Mouse (Mus musculus) hindlimb bud, embryonic 11.5 days (tissue): ENCODE results near the gene 1700034I23Rik.
A peak's percentile ranks its signal among the peaks of the same experiment; 100 is the strongest.
"Not testable (repeated sequence)": the region's sequence is repeated elsewhere in the genome, so short reads cannot be mapped to it uniquely, and the experiment has no call there.

Experiments used
- DNase-seq: peaks from one replicate; pipeline ENCODE4 v3.0.0-alpha.2; 2012; ENCODE audit warnings: low read depth, low spot score; ENCODE audit errors: extremely low spot score

Gene 1700034I23Rik

DNA sequence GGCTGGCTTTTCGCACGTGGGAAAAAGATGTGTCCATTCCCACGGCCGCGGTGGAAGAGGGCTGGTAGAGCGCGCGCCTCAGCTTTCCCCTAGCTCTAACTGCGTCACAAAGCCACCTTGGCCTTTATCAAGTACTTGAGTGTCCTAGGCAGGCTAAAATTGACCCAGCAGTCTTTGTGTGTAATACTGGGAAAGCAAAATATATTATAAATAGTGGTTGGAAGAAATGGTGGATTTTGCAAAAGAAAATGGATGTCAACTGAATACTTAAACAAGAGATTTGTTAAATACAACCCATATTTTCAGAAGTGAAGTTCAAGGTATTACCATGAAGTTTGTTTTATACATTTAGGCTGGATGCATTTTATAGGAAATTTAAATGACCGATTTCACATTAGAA, at the start of gene 1700034I23Rik:
TSS of gene 1700034I23Rik (minus strand) at position 101 of the 400 bp plus-strand sequence.
- DNase-seq = not testable (repeated sequence)

DNA sequence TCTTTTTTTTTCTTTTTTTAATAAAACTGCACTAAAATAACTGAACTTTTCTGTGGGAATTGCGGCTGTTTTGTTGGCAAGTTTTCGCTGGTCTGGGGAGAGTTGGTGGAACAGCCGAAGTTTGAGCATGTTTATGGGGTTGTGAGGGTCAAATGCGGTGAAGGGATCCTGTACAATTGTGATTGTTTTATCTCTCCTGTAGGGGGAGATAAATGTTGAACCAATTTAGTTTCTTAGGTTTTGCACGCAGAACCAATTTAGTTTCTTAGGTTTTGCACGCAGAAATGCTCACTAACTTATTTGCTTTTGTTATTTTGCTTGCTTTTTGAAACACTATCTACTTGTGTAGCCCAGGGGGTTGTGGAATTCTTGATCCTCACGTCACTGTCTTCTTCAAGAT, 49.0 kb upstream of the 1700034I23Rik start:
- peak; percentile 12 for DNase-seq

- DNase-seq = peak; percentile 22
These were observed 48.4 kb upstream of the 1700034I23Rik start for GRCm38 (mm10) chr3:40950601-40951201.

GRCm38 (mm10) chr3:40949903-40950600, 47.7 kb upstream of the 1700034I23Rik start:
- DNase-seq = no peak

GRCm38 (mm10) chr3:40949170-40949902, 47.0 kb upstream of the 1700034I23Rik start, which contains the start of gene Larp1b:
Gene Larp1b (plus strand): TSS chr3:40949828.
- peak; percentile 68 for DNase-seq

GRCm38 (mm10) chr3:40939019-40939418, 36.7 kb upstream of the 1700034I23Rik start:
- DNase-seq = no peak

GRCm38 (mm10) chr3:40938592-40938991, 36.2 kb upstream of the 1700034I23Rik start:
- no peak for DNase-seq

- no peak for DNase-seq
These were observed 35.8 kb upstream of the 1700034I23Rik start for GRCm38 (mm10) chr3:40938189-40938588.

- not testable (repeated sequence) for DNase-seq
These were observed 8.0 kb downstream of the 1700034I23Rik start for GRCm38 (mm10) chr3:40894336-40894735.

GRCm38 (mm10) chr3:40893816-40894258, 8.5 kb downstream of the 1700034I23Rik start:
- DNase-seq = peak; percentile 93

- not testable (repeated sequence) for DNase-seq
These were observed 49.1 kb downstream of the 1700034I23Rik start for GRCm38 (mm10) chr3:40853123-40853738.
